Mouse (Mus musculus): Measurements from ENCODE around the gene Ppp1r1b. TPM values are rescaled to one million over a fixed set of nuclear protein-coding genes. Genes with fewer than 3 reads are reported as not detected.

Ppp1r1b gene
- polyA plus RNA-seq, 2 experiments, result 2.9 to 3.6 TPM

DNA sequence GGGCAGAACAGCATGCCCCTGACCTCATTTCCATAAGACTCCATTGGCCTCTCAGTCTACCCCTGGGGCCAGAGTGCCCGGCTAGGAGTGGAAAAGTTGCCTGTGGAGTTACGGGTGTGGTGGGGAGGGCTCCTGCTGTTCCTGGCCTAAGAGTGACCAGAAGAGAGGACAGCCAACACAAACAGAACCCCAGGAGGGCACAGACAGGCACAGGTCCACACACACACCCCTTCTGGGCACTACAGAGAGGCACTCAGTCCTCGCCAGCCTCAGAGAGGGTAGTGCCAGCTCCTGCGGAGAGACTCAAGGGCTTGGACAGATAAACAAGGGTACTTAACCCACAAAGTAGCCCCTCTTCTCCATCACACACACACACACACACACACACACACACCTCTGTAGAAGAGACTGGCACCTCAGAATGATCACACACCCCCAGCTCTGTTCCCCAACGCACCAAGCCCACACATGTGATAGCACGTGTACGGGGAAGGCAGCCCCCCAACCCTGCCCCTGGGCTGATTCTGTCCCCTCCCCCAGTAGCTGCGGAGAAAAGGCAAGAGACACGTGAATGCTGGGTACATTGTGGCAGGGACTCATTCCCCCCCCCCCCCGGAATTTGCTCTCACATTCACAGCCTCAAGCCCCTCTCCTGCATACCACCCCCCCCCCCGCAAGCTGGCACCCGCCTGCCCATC is 670 bp upstream of the Ppp1r1b start:
- TF ChIP-seq POLR2A (IDR thresholded peaks at IDR 0.05; ENCODE audit: borderline replicate concordance, extremely low read depth, insufficient read depth, insufficient read length), result no peak
- no peak for DNase-seq (ENCODE audit: low spot score)
- Histone ChIP-seq H3K4me2 (replicated peaks; ENCODE audit: low read depth, low read length, severe bottlenecking) (0 out of 2 replicates have a peak overlapping the region, but pooled peaks have one; percentile 74), H3K4me3 (replicated peaks; ENCODE audit: low read length) (no peak overlapping the region), H3K36me3 (ENCODE audit: control insufficient read depth, insufficient read depth, low read length) (no peaks in the 10 kb centered on the region), H3K4me1 (ENCODE audit: control insufficient read depth, insufficient read depth, low read length) (peaks cover 9% of the 10 kb centered on the region), H3K9ac (ENCODE audit: low read depth, low read length, severe bottlenecking) (no peak overlapping the region), H3K27me3 (ENCODE audit: control insufficient read depth, insufficient read depth, low read length) (peaks cover 76% of the 10 kb centered on the region), H3K9me3 (ENCODE audit: control insufficient read depth, low read length) (no peaks in the 10 kb centered on the region), H3K27ac (replicated peaks; ENCODE audit: low read depth, low read length) (no peak overlapping the region)
- whole genome bisulfite sequencing, result 11% methylated on average over 6 of the region's 12 CpGs
- no peak for ATAC-seq (ENCODE audit: low FRiP score, low read depth)

DNA sequence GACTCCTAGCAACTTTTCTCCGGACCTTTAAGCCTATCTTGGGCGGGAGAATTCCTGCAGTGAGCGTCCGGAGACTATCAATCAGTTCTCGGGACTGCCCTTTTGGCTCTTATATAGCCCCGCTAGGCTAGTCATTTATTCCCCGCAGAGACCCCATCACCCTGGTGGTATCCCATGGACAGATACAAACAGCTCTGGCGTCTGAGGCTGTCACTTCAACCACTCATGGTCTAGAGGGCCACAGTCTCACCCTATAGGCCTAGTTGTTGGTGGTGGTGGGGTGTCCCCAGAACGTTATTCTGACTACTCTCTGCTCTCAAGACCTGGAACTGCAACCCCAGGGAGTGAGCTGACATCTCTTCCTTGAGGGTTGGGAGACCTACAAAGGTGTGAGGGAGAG is 1.1 kb downstream of the Ppp1r1b start:
- TF ChIP-seq POLR2A (IDR thresholded peaks at IDR 0.05; ENCODE audit: borderline replicate concordance, extremely low read depth, insufficient read depth, insufficient read length), result no peak
- DNase-seq (ENCODE audit: low spot score) (no peak), ATAC-seq (ENCODE audit: low FRiP score, low read depth) (no peak)
- Histone ChIP-seq H3K4me2 (replicated peaks; ENCODE audit: low read depth, low read length, severe bottlenecking) (peak overlapping the region; percentile 74), H3K27ac (replicated peaks; ENCODE audit: low read depth, low read length) (no peak overlapping the region), H3K9ac (ENCODE audit: low read depth, low read length, severe bottlenecking) (peak overlapping the region; percentile 50; the same call in 1 of the 2 replicates), H3K36me3 (ENCODE audit: control insufficient read depth, insufficient read depth, low read length) (no peaks in the 10 kb centered on the region), H3K4me3 (replicated peaks; ENCODE audit: low read length) (peak overlapping the region; percentile 41), H3K27me3 (ENCODE audit: control insufficient read depth, insufficient read depth, low read length) (peaks cover 76% of the 10 kb centered on the region), H3K4me1 (ENCODE audit: control insufficient read depth, insufficient read depth, low read length) (peaks cover 5% of the 10 kb centered on the region; the same call in 1 of the 2 replicates), H3K9me3 (ENCODE audit: control insufficient read depth, low read length) (no peaks in the 10 kb centered on the region)
- 8% methylated on average over 9 of the region's 9 CpGs for WGBS

DNA sequence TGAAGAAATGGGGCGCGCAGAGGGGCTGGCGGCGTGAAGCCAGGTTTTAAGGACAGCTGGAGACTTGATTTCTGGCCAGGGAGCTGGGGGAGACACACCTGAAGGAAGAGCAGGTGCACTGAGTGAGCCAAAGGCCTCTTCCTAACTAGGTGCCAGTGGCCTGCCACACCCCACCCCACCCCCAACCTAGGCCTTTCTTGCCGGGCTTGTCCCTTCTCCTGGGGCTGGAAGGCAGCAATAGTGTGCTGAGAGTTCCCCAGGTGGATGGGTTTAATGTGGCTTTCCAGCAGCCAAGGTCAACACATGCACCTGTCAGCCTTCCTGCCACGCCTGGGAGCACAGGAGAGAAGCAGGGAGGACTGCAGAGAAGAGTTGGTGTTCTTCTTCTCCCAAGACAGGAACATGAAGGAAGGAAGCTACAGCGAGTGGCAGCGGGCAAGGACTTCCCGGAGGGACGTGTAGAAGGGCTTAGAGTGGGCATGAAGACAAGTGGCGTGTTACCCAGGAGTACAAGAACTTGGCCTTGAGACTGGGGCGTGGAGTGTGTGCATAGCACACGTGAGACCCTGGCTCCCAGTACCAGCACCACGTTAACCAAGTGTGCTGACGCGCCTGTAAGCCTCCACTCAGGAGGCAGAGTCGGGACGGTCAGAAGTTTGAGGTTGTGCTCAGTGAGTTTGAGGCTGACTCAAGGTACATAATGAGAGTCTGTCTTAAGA is 4.2 kb downstream of the Ppp1r1b start:
- no peak for ATAC-seq (ENCODE audit: low FRiP score, low read depth)
- Histone ChIP-seq H3K9ac (ENCODE audit: low read depth, low read length, severe bottlenecking) (no peak overlapping the region), H3K9me3 (ENCODE audit: control insufficient read depth, low read length) (no peaks in the 10 kb centered on the region), H3K4me3 (replicated peaks; ENCODE audit: low read length) (no peak overlapping the region), H3K27me3 (ENCODE audit: control insufficient read depth, insufficient read depth, low read length) (peaks cover 50% of the 10 kb centered on the region), H3K4me1 (ENCODE audit: control insufficient read depth, insufficient read depth, low read length) (peaks cover 13% of the 10 kb centered on the region; the same call in 1 of the 2 replicates), H3K36me3 (ENCODE audit: control insufficient read depth, insufficient read depth, low read length) (no peaks in the 10 kb centered on the region), H3K27ac (replicated peaks; ENCODE audit: low read depth, low read length) (no peak overlapping the region), H3K4me2 (replicated peaks; ENCODE audit: low read depth, low read length, severe bottlenecking) (no peak overlapping the region)
- 76% methylated on average over 18 of the region's 18 CpGs for WGBS
- no peak for TF ChIP-seq POLR2A (IDR thresholded peaks at IDR 0.05; ENCODE audit: borderline replicate concordance, extremely low read depth, insufficient read depth, insufficient read length)
- no peak for DNase-seq (ENCODE audit: low spot score)

DNA sequence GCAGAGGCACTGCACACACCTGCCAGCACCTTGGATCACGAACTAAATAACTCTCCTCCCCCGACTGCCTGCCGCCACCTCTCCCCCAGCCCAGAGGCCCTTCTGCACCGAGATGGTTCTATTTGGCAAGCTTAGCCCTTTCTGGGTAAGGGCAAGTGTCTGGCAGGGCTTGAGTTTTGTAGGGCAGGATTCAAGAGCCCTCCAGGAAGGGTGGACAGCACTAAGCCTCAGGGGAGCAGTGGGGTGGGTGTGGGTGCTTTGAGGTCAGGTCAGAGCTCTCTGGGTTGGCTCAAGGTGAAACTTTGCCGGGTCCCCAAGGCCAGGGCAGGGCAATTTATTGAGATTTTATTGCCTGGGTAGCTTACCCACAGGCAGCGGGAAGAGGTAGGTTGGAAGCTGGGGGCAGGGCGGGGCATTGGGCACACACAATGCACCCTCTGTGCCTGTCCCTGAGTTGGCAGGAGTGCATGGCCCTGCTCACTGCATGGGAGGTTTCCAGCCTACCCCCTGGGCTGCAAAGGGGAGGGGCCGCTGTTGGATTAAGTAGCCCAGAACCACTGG is 5.5 kb downstream of the Ppp1r1b start:
- no peaks in the 10 kb centered on the region for H3K9me3 ChIP-seq (ENCODE audit: control insufficient read depth, low read length)
- no peak overlapping the region for H3K4me3 ChIP-seq (replicated peaks; ENCODE audit: low read length)
- H3K27ac ChIP-seq (replicated peaks; ENCODE audit: low read depth, low read length), result no peak overlapping the region
- no peak overlapping the region for H3K9ac ChIP-seq (ENCODE audit: low read depth, low read length, severe bottlenecking)
- no peak for ATAC-seq (ENCODE audit: low FRiP score, low read depth)
- H3K4me1 ChIP-seq (ENCODE audit: control insufficient read depth, insufficient read depth, low read length), result peaks cover 12% of the 10 kb centered on the region; the same call in 1 of the 2 replicates
- H3K36me3 ChIP-seq (ENCODE audit: control insufficient read depth, insufficient read depth, low read length), result no peaks in the 10 kb centered on the region
- no peak for TF ChIP-seq POLR2A (IDR thresholded peaks at IDR 0.05; ENCODE audit: borderline replicate concordance, extremely low read depth, insufficient read depth, insufficient read length)
- no peak overlapping the region for H3K4me2 ChIP-seq (replicated peaks; ENCODE audit: low read depth, low read length, severe bottlenecking)
- 20% methylated on average over 7 of the region's 8 CpGs for WGBS
- DNase-seq (ENCODE audit: low spot score), result no peak
- peaks cover 37% of the 10 kb centered on the region for H3K27me3 ChIP-seq (ENCODE audit: control insufficient read depth, insufficient read depth, low read length)

DNA sequence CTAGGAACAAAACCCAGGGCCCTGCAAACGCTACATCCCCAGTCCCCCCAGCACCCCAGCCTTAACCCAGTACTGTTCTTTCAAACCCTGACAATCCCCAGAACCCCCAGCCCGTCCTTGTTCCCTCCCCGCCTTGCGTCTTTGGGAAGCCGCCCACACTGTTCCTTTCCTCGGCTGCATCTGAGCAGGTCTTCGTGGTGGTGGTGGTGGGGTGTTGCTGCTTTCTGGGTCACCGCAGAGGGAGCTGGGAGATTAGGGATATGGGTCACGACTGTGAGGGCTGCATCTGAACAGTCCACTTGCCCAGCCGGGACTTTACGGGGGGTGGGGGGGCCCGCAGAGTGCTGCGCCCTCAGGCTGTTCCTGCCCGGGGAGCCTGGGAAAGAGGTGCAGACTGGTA is 6.2 kb downstream of the Ppp1r1b start:
- Histone ChIP-seq H3K27me3 (ENCODE audit: control insufficient read depth, insufficient read depth, low read length) (peaks cover 30% of the 10 kb centered on the region), H3K4me1 (ENCODE audit: control insufficient read depth, insufficient read depth, low read length) (peaks cover 18% of the 10 kb centered on the region), H3K9me3 (ENCODE audit: control insufficient read depth, low read length) (no peaks in the 10 kb centered on the region), H3K27ac (replicated peaks; ENCODE audit: low read depth, low read length) (no peak overlapping the region), H3K9ac (ENCODE audit: low read depth, low read length, severe bottlenecking) (no peak overlapping the region), H3K4me3 (replicated peaks; ENCODE audit: low read length) (no peak overlapping the region), H3K4me2 (replicated peaks; ENCODE audit: low read depth, low read length, severe bottlenecking) (no peak overlapping the region), H3K36me3 (ENCODE audit: control insufficient read depth, insufficient read depth, low read length) (no peaks in the 10 kb centered on the region)
- no peak for TF ChIP-seq POLR2A (IDR thresholded peaks at IDR 0.05; ENCODE audit: borderline replicate concordance, extremely low read depth, insufficient read depth, insufficient read length)
- 62% methylated on average over 14 of the region's 14 CpGs for WGBS
- DNase-seq (ENCODE audit: low spot score) (no peak), ATAC-seq (ENCODE audit: low FRiP score, low read depth) (no peak)
